ENCODE assay signal across 25 mouse cellular contexts in genomic region chr6:37470216-37470615, GRCm38 (mm10). TPM values are rescaled to one million over a fixed set of nuclear protein-coding genes. Genes with fewer than 3 reads are reported as not detected.
"Had no signal": no experiment of that assay in that cellular context is flagged by ENCODE, and none has a peak within 500 bp of the region (broad histone marks: within the 10 kb centered on the region; RNA-seq: fewer than 3 reads in every experiment).

No protein-coding gene starts in this region.

- H3K27me3 ChIP-seq: midbrain, embryonic 12.5 days; neural tube, embryonic 13.5 days; neural tube, embryonic 15.5 days had no signal

- ATAC-seq: midbrain, embryonic 16.5 days had no signal

- H3K9me3 ChIP-seq: midbrain, embryonic 10.5 days; midbrain, embryonic 12.5 days; neural tube, embryonic 13.5 days; neural tube, embryonic 15.5 days had no signal

- H3K9ac ChIP-seq: lung, embryonic 14.5 days; midbrain, embryonic 12.5 days; neural tube, embryonic 13.5 days; neural tube, embryonic 15.5 days had no signal

- H3K27ac ChIP-seq: midbrain, embryonic 10.5 days; midbrain, embryonic 12.5 days; neural tube, embryonic 13.5 days; neural tube, embryonic 15.5 days had no signal

- DNase-seq: lung, adult 18-20 months; lung, embryonic 14.5 days; lung, postnatal 10 days; lung, postnatal 4 days; midbrain, embryonic 14.5 days; retina, postnatal 1 day; right cerebral cortex, adult 18-20 months; right cerebral cortex, postnatal 25 days; right cerebral cortex, postnatal 4 days; spleen, adult 18-20 months; thymus, adult 2 months; thymus, postnatal 36 days had no signal

- H3K4me1 ChIP-seq: midbrain, embryonic 10.5 days; midbrain, embryonic 12.5 days; neural tube, embryonic 13.5 days; neural tube, embryonic 15.5 days had no signal

- H3K4me2 ChIP-seq: lung, embryonic 14.5 days; midbrain, embryonic 12.5 days; neural tube, embryonic 13.5 days; neural tube, embryonic 15.5 days had no signal

- H3K36me3 ChIP-seq: midbrain, embryonic 10.5 days; midbrain, embryonic 12.5 days; neural tube, embryonic 13.5 days; neural tube, embryonic 15.5 days had no signal

- H3K4me3 ChIP-seq: midbrain, embryonic 10.5 days; midbrain, embryonic 12.5 days; myocyte; neural tube, embryonic 13.5 days; neural tube, embryonic 15.5 days had no signal

RNA-seq across cellular contexts. Expression of gene Akr1d1, which starts 59.8 kb away (rescaled TPM):
- total RNA-seq: megakaryocyte, adult 5-6 weeks; megakaryocyte-erythroid progenitor cell, adult 5-6 weeks had no signal
- polyA plus RNA-seq: lung, embryonic 14.5 days; lung, embryonic 16.5 days; midbrain, embryonic 10.5 days; midbrain, embryonic 12.5 days; midbrain, embryonic 14.5 days; midbrain, embryonic 16.5 days; myocyte; neural tube, embryonic 11.5 days; neural tube, embryonic 13.5 days; neural tube, embryonic 15.5 days; small intestine, adult 2 months; stomach, embryonic 14.5 days; testis, adult 2 months; thymus, adult 2 months had no signal
